In the genomic region with DNA sequence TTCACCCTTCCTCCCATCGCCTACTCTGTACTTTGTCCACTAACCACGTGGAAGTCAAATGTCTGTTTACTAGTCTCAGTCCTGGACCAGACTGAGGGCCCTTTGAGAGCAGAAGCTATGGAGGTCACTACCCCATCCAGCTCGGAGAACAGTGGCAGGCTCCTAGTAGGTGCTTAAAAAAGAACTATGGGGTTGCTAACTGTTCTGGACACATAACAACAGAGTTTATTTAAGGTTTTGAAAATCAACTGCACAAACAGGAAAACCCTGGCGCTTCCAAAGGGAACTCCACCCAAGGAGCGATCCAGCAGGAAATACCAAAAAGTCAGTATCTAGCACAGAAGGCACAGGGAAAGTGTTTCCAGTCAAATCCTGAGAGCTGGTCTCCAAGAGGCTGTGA, we compare ENCODE assay signal across 15 mouse cellular contexts.
A peak's percentile ranks its signal among the peaks of the same experiment; 100 is the strongest.
DNase-seq lines count a peak whose midpoint lies in the region; ATAC-seq and TF ChIP-seq lines count a peak whose summit lies in the region.
"Had no signal": no experiment of that assay in that cellular context is flagged by ENCODE, and none has a peak within 500 bp of the region (broad histone marks: within the 10 kb centered on the region; RNA-seq: fewer than 3 reads in every experiment).

No protein-coding gene starts in this region.

- DNase-seq in gastrocnemius, adult 2 months, result peak; percentile 56
- DNase-seq in gastrocnemius, postnatal 4 days (ENCODE audit: low spot score in 2 of 2), result no peak
- peak; percentile 32 to 35 for DNase-seq in gastrocnemius, postnatal 36 days
- peak; percentile 50 for DNase-seq in kidney, postnatal 0 days (ENCODE audit: low spot score)
- no peak for DNase-seq in ovary, adult 18-20 months (ENCODE audit: low spot score)
- no peak for DNase-seq in natural killer cell, adult 2 months (ENCODE audit: low spot score in 2 of 2)
- DNase-seq in spleen, postnatal 10 days (ENCODE audit: low spot score in 2 of 2), result no peak
- DNase-seq: right cerebral cortex, postnatal 14 days had no signal

- peak; percentile 44 for TF ChIP-seq CTCF in gastrocnemius, adult 2 months (IDR thresholded peaks at IDR 0.05)
- TF ChIP-seq CTCF in ES-Bruce4 (IDR thresholded peaks at IDR 0.05; ENCODE audit: low read depth, low read length), result no peak
- no peak for TF ChIP-seq CTCF in kidney, postnatal 0 days (IDR thresholded peaks at IDR 0.05; ENCODE audit: low read depth)

- no peak for ATAC-seq in kidney, postnatal 0 days (replicated peaks; ENCODE audit: low FRiP score, low read depth)
- ATAC-seq: forebrain, embryonic 15.5 days had no signal

- H3K36me3 ChIP-seq in ES-Bruce4 (ENCODE audit: control insufficient read depth, insufficient read depth, low read length, poor library complexity, severe bottlenecking), result peaks cover 12% of the 10 kb centered on the region; the same call in 1 of the 2 replicates
- no peaks in the 10 kb centered on the region for H3K36me3 ChIP-seq in kidney, postnatal 0 days (ENCODE audit: insufficient read depth, low read length)
- H3K36me3 ChIP-seq: embryonic facial prominence, embryonic 12.5 days; forebrain, embryonic 15.5 days; hindbrain, embryonic 10.5 days; limb, embryonic 15.5 days; neural tube, embryonic 12.5 days had no signal

- intact Hi-C loops in gastrocnemius, adult 2 months (cut with DNase I), result no loop called here
- intact Hi-C loops in gastrocnemius, postnatal 36 days (cut with DNase I), result no loop called here

- no peak overlapping the region for H3K4me2 ChIP-seq in kidney, postnatal 0 days (ENCODE audit: low read length)
- H3K4me2 ChIP-seq: embryonic facial prominence, embryonic 12.5 days; forebrain, embryonic 15.5 days; limb, embryonic 15.5 days; neural tube, embryonic 12.5 days had no signal

- no peaks in the 10 kb centered on the region for H3K9me3 ChIP-seq in ES-Bruce4 (replicated peaks; ENCODE audit: control insufficient read depth, insufficient read depth, low read length, poor library complexity, severe bottlenecking)
- no peaks in the 10 kb centered on the region for H3K9me3 ChIP-seq in kidney, postnatal 0 days (replicated peaks; ENCODE audit: low read length)
- H3K9me3 ChIP-seq: embryonic facial prominence, embryonic 12.5 days; forebrain, embryonic 15.5 days; limb, embryonic 15.5 days; megakaryocyte, embryonic 14.5 days; neural tube, embryonic 12.5 days had no signal

- 64% methylated on average over 5 of the region's 5 CpGs for WGBS in kidney, postnatal 0 days

- no peak for TF ChIP-seq EP300 in ES-Bruce4 (IDR thresholded peaks at IDR 0.05; ENCODE audit: insufficient read depth, low read depth, low read length)

- H3K4me1 ChIP-seq in ES-Bruce4 (ENCODE audit: control insufficient read depth, insufficient read depth, low read length), result peaks cover 1% of the 10 kb centered on the region
- H3K4me1 ChIP-seq in kidney, postnatal 0 days (replicated peaks; ENCODE audit: insufficient read depth, low read length), result no peaks in the 10 kb centered on the region
- H3K4me1 ChIP-seq: embryonic facial prominence, embryonic 12.5 days; forebrain, embryonic 15.5 days; hindbrain, embryonic 10.5 days; limb, embryonic 15.5 days; megakaryocyte, embryonic 14.5 days; neural tube, embryonic 12.5 days had no signal

- 0 out of 2 replicates have a peak overlapping the region, but pooled peaks have one; percentile 28 for H3K9ac ChIP-seq in ES-Bruce4 (ENCODE audit: low read depth, poor library complexity, severe bottlenecking)
- no peak overlapping the region for H3K9ac ChIP-seq in kidney, postnatal 0 days (ENCODE audit: low read depth, low read length)
- H3K9ac ChIP-seq: embryonic facial prominence, embryonic 12.5 days; forebrain, embryonic 15.5 days; limb, embryonic 15.5 days; neural tube, embryonic 12.5 days had no signal

- no peak for TF ChIP-seq POLR2A in ES-Bruce4 (IDR thresholded peaks at IDR 0.05; ENCODE audit: insufficient read depth, low read length)

- no peaks in the 10 kb centered on the region for H3K27me3 ChIP-seq in ES-Bruce4 (ENCODE audit: control insufficient read depth, insufficient read depth, low read length, poor library complexity, severe bottlenecking)
- no peaks in the 10 kb centered on the region for H3K27me3 ChIP-seq in kidney, postnatal 0 days (ENCODE audit: insufficient read depth, low read length)
- H3K27me3 ChIP-seq: embryonic facial prominence, embryonic 12.5 days; forebrain, embryonic 15.5 days; limb, embryonic 15.5 days; neural tube, embryonic 12.5 days had no signal

- peak overlapping the region; percentile 43 for H3K4me3 ChIP-seq in gastrocnemius, adult 2 months
- H3K4me3 ChIP-seq in ES-Bruce4 (ENCODE audit: low read depth, low read length), result no peak overlapping the region
- H3K4me3 ChIP-seq in kidney, postnatal 0 days (replicated peaks; ENCODE audit: low read depth, low read length), result no peak overlapping the region
- H3K4me3 ChIP-seq: embryonic facial prominence, embryonic 12.5 days; forebrain, embryonic 15.5 days; hindbrain, embryonic 10.5 days; limb, embryonic 15.5 days; megakaryocyte, embryonic 14.5 days; neural tube, embryonic 12.5 days had no signal

- peak overlapping the region; percentile 91 for H3K27ac ChIP-seq in gastrocnemius, adult 2 months
- peak overlapping the region; percentile 74 for H3K27ac ChIP-seq in ES-Bruce4 (ENCODE audit: insufficient read depth, low read length)
- peak overlapping the region; percentile 61; the same call in 1 of the 2 replicates for H3K27ac ChIP-seq in kidney, postnatal 0 days
- H3K27ac ChIP-seq: embryonic facial prominence, embryonic 12.5 days; forebrain, embryonic 15.5 days; hindbrain, embryonic 10.5 days; limb, embryonic 15.5 days; neural tube, embryonic 12.5 days had no signal

Comparison
In these comparisons a context has a peak if more than half of its experiments do, and no peak if none do; other contexts are left out.
1. DNase-seq: peak in gastrocnemius, adult 2 months (single experiment), gastrocnemius, postnatal 36 days (2 of 2) and kidney, postnatal 0 days (single experiment); none in gastrocnemius, postnatal 4 days (0 of 2), ovary, adult 18-20 months (single experiment), natural killer cell, adult 2 months (0 of 2) and spleen, postnatal 10 days (0 of 2).
2. Peak in every context shown above with its lines, with median percentiles within 50 percentile points of each other: H3K27ac ChIP-seq.